Mouse (Mus musculus): ENCODE data around the gene Vps13a.
"Not testable (repeated sequence)": the region's sequence is repeated elsewhere in the genome, so short reads cannot be mapped to it uniquely, and the experiment has no call there.

The Vps13a gene

DNA sequence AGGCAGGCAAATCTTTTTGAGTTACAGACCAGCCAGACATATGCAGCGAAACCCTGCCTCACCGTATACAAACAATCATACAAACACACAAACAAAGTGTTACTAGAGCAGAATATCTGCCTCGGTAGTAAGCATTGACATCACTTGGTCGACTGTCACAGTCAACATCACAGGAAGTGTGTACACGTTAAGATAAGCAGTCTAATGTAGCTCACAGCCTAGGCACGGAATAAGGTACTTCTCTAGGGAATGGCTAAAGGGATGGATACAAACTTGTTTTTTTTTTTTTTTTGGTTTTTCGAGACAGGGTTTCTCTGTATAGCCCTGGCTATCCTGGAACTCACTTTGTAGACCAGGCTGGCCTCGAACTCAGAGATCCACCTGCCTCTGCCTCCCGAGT is 23.3 kb downstream of the Vps13a start:
- not testable (repeated sequence) for DNase-seq (ENCODE audit: low spot score)

DNA sequence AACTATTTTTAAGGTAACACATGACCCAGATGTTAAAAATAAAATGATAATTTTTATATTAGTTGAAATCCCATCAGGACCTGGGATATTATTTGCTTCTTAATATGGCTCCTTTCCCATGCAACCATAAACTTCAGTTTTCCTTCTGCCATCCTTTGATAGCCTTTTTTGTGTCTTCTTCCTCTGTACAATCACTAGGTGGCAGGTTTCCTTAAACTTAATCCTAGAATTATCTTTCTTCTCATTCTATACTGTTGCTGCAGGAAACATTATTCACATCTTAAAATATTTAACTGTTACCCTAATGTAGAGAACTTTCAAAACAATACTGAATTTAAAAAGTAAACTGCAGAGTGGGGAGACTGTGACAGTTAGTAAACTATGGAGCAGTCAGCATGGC is 24.9 kb downstream of the Vps13a start:
- DNase-seq (ENCODE audit: low spot score), result no peak

DNA sequence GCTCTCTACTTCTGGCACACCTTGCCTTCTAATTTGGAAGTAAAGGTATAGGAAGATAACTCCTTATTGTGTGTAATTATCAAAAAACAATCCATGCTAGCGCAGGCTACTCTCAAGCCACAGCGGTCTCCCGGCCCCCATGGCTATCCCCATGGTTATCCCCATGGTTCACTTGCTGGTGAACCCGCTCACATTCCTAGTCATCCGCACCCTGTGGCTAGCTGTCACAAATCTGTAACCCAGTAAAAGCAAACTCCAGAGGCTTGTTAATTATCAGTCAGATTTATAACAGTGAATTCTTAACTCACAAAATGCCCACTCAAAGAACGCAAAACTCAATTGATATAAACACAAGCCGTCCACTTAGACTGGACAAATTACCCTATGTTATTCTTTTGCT is 25.5 kb downstream of the Vps13a start:
- no peak for DNase-seq (ENCODE audit: low spot score)

DNA sequence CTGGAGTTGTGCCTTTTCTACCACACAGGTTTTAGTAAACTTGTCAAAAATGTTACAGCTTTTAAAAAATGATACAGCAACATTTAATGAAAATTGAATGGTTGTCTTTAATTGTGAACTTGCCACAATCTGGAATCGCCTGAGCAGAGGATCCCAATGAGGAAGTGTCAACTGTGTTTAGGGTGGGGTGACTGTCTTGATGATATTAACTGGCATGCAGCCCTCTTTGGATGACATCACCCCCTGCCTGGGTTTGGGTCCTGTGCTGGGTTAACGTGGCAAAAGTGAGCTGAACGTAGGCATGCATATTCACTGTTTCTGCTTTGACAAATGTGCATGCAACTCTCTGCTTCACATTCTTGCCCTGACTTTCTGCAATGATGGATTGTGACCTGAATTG is 27.6 kb downstream of the Vps13a start:
- no peak for DNase-seq (ENCODE audit: low spot score)

DNA sequence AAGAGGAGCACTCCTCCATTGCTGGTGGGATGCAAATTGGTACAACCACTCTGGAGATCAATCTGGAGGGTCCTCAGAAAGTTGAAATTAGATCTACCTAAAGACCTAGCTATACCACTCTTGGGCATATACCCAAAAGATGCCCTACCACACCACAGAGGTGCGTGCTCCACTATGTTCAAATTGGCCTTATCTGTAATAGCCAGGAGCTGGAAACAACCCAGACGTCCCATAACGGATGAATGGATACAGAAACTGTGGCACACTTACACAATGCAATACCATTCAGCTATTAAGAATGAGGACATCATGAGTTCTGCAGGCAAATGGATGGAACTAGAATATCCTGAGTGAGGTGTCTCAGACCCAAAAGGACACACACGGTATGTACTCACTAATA is 43.9 kb downstream of the Vps13a start:
- no peak for DNase-seq (ENCODE audit: low spot score)

DNA sequence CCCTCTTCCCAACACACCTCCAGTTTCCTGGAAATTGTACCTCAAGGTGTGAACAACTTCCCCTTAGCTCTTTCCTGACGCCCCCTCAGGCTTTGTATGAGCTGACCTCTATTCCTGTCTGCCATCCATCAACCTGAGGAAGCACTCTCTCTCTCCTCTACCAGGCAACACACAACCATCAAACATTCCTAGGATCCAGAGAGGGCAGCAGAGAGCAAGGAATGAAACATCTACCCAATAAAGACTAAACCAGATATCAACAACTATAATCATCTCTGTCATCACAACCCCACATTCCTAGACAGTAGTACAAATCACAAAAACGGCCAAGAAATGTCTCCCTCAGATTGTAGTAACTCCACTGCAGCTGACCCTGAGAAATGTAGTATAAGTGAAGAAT is 52.0 kb downstream of the Vps13a start:
- DNase-seq (ENCODE audit: low spot score), result no peak

DNA sequence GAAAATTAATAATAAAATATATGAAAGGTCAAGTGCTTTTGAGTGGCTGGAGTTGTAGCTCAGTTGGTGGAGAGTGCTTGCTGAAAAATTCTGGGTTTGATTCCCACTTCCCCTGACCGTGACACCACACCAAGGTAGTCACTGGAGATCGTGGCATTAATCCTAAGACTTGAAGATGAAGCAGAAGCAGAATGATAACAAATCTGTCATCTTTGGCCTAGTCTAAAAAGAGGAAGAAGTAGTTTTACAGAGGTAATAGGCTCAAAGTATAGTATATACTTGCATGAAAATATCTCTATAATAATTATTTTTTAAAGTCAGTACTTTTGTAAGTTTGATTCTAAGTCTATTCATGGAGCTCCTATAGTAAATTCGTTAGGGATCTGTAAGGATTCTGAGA is 65.5 kb downstream of the Vps13a start:
- DNase-seq (ENCODE audit: low spot score), result no peak

DNA sequence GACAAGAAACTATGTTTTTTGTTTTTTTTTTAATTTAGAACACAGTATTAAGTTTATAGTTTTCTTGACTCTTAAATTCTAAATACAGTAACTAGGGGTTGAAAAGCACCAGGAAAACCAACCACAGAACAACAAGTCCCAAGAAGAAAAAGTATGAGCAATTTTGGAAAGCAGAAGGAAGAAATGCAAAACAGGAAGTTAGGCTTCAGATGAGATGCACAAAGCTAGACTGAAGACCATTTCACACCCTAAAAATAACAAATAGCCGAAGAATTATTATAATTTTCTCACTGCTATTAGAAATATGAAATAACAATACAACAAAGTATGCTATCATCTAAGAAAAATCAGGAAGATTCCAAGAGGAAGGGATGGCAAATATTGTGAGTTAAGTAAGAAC is 78.9 kb downstream of the Vps13a start:
- no peak for DNase-seq (ENCODE audit: low spot score)

DNA sequence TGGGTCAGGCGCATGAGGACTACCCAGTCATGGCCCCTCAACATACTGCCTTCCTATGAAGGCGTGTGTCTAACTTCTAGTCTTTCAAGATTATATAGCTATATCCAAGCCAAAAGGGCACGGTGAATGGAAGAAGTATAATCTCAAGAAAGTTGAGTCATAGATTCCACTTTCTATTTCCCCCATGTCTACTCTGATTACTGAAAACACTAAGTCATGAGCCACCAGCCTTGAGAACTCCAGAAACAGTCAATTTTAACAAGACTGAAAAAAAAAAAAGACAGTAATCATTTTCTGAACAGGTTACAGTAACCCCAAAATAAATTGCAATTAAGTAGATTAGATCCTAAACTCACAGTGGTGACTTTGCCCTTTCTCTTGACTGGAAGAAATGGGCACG is 95.8 kb downstream of the Vps13a start:
- no peak for DNase-seq (ENCODE audit: low spot score)

DNA sequence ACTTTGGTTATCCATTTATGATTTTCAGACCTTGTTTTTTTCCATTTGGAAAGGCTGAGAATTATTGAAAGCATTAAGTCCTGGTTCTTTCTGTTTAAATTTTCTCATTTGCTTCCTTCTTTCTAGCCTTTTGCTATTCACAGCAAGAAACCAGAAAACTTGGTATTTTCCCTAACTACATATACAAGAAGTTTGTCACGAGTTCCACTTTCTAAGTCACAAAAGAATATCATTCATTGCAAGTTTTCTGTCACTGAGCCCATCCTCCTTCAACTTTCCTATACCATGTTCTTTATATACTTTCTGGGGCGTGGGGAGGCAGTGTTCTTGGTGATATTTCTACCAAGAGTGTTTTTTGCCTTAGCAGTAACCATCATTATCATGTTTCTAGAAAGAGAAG is 96.5 kb downstream of the Vps13a start:
- no peak for DNase-seq (ENCODE audit: low spot score)

DNA sequence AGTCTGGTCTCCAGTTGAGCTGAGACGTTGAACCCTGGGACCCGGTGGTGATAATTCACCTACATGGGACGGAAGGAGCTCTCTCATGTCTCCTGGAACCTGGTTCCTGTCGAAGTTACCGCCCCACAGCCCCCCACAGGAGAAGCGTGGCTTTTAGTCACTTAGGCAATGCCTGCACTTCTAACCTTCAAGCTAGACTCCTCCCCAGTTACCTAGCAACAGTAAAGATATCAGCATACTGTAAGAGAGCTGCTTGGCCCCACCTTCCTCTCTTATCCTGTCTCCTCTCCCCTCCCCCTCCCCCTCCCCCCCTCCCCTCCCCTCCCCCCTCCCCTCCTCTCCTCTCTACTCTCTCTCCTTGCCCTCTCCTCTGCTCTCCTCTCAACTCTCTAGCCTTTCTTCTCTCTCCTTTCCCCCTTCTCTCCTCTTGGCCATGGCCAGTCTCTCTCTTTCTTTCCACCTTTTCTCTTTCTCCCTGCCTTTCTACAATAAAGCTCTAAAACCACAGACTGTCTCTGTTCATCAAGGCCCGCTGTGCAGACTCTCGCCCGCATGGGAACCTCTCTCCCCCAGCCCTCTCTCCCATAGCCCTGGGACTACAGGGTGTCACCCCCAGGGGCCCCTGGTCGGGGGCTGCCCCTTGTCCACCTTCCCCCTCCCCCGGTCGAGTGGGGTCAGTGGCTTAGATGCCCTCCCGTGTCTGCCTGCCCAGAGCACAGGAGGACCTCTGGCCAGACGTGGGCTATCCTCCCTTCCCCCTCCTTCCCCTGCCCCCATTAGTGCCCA is 154.9 kb downstream of the Vps13a start:
- DNase-seq (ENCODE audit: low spot score), result no peak

DNA sequence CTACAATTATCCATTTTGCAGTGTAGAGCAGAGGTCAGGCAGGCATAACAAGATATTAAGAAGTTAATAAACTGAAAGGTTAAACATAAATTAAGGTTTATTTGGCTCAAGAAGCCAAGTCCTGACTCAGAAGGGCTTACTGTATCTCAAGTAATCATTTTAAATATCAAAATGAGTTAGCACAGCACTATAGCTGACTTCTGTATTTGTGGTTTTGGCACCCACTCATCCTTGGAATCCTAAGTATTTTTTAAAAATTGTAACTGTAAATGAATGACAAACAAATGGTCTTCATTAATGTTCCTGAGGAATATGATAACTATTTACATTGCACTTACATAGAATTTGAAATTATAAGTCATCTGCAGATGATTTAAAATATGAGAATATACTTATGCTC is 155.7 kb downstream of the Vps13a start:
- DNase-seq (ENCODE audit: low spot score), result no peak

DNA sequence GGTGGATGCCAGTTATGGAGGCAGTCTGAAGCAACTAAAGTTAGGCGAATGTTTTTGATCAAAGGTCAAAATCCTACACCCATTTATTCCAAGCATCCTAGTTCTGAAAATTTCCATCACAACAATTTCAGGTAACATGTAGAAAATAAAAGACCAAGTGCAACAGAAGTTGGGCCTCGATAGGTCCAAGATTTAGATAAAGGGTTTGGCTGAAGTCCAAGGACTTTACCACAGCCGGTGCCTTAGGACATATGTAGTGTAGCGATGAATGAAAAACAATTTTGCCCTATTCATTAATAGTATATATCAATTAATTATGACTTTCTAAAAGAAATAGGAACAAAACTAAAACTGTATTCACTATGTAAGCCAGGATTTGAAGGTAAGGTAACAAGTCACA is 157.6 kb downstream of the Vps13a start:
- DNase-seq (ENCODE audit: low spot score), result no peak

DNA sequence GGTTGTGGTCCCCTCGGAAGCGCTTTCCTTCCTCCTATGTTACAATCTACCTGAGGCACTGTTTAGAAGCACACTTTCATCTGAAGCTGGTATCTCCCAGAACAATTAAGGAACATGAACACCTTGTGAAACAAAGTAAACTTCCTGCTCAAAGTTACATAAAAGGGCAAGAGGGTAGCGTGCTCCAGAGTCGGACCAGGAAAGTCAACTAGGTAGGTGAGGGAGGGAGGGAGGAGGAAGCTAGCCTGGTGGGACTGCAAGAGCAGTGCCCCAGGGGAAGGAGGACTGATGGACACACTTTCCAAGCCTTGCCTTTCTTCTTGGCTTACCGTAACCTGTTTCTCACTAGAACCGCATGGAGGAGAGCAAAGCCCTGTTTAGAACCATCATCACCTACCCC is 173.1 kb downstream of the Vps13a start:
- DNase-seq (ENCODE audit: low spot score), result peak; percentile 26

DNA sequence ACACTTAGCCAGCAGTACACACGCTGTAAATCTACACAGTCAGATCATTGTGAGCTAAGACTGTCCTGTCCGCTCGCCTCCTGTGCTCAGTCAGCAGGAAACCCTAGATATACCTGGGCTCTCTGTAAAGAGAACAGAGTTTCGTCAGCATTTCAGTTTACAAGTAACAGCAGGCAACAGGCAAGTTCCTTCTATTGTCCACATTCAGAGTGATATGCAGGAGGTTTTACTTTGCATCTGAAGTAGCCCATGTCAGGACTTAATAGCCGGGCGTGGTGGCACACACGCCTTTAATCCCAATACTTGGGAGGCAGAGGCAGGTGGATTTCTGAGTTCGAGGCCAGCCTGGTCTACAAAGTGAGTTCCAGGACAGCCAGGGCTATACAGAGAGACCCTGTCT is 178.7 kb downstream of the Vps13a start:
- no peak for DNase-seq (ENCODE audit: low spot score)

DNA sequence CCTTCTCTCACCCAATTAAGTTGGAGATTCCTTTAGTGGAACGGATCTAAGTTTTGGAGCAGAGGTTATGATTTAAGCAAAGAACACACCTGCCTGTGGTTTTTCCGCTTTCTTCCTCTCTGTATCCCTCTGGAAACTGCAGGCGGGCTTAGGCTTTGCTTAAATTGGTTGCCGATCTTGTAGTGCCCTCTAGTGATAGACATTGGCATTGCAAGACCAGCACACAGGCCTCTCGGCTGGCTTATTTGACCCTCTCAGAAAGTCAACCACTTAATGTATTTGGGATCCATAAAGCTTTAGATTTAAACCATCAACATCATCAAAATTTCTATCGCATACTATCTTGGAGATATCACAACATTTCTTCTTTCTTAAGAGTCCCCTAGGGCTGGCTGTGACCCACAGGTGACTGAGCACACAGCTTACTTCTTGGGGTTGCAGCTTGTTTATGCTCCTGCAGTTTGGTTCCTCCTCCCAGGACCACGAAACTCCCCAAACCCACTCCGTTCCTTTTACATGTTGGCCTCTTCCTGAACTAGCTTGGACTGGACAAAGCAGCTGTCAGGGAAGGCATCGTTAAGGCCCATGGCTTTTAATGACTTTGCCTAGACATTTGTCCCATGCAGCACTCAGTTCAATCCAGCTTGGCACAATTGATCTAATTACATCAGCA is 181.3 kb downstream of the Vps13a start:
- peak; percentile 86 for DNase-seq (ENCODE audit: low spot score)

DNA sequence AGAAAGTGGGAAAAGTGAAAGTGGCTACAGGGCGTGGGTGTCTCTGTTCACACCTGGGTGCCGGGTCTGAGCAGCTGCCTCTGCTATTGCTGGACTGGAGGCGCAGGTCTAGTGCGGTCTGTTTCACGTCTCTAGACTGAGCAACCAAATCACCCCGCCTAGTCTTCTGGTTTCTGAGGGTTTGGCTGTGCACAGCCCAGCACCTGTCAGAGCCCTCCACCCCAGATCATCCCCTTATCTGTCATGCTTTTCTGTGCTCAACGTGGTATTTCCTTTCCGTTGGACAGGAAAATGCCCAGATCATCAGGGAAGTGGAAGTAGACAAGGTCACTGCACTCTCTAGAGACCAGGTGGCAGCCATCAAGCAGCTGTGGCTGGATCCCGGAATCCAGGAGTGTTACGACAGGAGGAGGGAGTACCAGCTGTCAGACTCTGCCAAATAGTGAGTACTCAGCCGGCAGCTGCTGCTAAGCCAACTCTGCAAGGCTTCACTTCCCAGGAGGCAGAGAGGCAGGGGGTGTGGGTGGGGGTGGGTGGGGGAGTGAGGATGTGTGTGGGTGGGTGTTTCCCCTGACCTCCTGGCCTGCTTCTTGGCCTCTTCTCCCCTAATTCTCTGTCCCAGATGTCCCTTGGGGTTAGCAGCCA is 182.0 kb downstream of the Vps13a start:
- DNase-seq (ENCODE audit: low spot score), result peak; percentile 14

DNA sequence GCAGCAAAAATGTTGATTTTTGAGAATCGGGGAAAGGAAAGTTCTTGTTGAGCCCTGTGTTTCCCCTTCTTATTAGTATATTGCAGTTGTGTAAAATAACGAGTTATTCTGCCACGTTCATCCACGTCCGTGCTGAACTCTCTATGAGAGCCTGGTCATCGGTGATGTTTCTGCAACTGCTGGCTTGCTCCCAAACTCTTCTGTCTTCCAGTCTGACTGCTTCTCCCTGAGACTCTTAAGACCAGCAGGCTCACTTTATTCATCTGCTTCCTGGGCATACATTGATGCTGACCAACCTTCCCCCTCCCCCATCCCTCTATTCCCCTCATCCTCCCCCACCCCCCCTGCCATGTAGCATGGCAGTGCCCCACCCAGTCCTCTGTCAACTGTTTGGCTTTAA is 183.5 kb downstream of the Vps13a start:
- DNase-seq (ENCODE audit: low spot score), result no peak

DNA sequence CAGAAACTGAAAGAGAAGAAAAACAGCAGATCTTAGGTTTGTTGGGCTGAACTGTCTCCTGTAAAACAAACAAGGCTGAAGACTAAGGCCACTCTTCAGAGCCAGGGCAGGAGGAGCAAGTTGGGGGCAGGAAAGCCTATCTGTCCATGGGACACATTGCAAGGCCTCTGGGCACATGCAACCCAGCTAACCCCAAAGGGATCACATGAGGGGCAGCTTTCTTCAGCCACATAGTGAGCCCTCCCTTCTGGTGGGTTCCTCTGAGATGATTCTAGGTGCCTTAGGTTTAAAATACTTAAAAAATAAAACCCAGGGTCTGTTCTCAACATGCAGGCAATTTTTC is 186.8 kb downstream of the Vps13a start:
- DNase-seq (ENCODE audit: low spot score), result no peak

DNA sequence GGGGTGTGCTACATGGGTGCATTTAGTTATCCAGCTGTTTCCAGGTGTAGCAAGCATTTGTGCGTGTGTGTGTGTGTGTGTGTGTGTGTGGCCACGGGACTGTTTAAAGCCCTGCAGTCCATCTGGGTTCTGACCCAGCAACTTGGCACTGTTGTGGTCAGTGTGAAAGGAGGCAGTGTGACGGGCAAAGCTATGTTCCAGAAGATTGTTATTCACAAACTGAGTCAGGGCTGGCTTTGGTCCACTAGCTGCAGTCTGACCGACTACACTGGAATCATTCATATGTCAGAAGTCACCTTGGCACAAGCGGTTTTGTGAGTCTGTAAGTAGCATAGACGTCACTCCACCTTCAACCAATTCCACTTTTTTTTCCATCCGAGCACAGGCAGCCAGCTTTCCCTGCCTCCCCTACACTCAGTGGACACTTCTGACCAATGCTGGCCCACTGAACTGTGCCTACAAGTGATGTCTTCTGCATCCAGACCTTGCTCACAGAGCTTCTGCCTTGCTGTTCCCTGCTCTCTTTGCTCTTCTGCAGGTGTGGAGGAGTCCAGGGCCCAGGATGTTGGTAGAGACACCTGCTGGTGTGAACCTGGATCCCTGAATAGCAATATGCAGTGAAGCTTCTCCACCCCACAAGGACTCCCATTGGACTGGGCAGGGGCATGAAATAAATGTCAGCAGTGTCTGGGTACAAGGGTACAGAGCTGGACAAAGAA is 187.3 kb downstream of the Vps13a start:
- no peak for DNase-seq (ENCODE audit: low spot score)

DNA sequence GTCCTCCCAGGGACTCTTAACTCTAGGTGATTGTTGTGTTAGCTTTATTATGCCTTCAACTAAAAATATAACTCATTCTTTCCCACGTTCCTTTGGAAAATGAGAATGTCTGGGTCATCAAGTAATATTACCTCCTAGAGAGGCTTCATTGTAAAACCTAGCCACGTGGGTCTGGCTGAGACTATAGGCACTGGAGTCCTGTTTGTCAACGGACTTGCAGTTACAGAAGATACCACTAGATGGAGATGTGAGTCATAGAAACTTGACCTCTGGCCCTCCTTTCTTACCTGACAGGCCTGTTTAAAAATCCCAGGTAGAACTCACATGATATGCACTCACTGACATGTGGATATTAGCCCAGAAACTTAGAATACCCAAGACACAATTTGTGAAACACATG is 195.4 kb downstream of the Vps13a start:
- DNase-seq (ENCODE audit: low spot score), result peak; percentile 54

DNA sequence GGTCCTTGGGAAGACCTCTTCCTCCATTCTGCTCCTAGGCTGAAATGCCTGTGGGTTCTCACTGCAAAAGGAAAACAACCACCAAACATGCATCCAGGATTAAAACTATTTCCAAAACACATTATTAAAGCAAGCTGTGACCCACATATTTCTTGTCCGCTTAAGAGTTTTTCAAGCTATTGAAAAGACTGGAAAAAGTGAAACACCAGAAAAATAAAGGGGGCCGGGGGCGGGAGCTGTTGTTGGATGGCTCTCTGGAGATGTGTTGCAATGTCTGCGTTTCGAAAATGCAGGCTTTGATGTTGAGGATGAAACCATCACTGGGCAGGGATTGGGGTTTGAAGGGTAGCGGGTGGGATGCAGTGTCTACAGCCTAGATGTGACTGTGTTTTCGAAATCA is 196.2 kb downstream of the Vps13a start:
- DNase-seq (ENCODE audit: low spot score), result no peak

DNA sequence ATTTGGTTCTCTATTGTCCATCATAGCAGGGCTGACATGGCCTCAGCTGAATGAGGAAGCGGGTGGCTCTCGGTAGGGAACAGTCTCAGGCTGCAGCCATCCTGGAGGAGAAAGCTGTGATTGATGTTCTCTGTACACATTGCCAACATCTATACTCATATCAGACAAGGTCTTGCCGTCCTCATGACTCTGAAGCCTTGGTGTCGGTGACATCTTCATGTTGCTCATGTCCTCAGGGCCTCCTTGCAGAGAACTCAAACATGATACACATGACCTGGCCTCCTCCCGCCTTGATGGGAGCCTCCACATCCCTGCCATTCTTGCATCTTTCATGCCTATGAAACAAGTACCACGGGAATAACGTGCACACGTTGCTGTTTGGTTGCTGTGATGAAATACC is 200.2 kb downstream of the Vps13a start:
- no peak for DNase-seq (ENCODE audit: low spot score)
